Mouse (Mus musculus) limb, embryonic 14.5 days (tissue): ENCODE measurements around the gene Mcm2. TPM values are rescaled to one million over a fixed set of nuclear protein-coding genes. Genes with fewer than 3 reads are reported as not detected.

Experiments used
- ATAC-seq: fragments of 200-750 bp; cut with Nextera tagmentation; 2 replicates; pipeline ENCODE4 v1.8.0; 2017; ENCODE audit warnings: low read depth, moderate number of reproducible peaks, moderate TSS enrichment; ENCODE audit not compliant: low FRiP score
- DNase-seq: peaks from one replicate; pipeline ENCODE4 v3.0.0-alpha.2; 2015; ENCODE audit warnings: low spot score
- H3K27ac ChIP-seq: fragments of 300-500 bp; sonication (generic); replicated peaks from 2 replicates; pipeline ENCODE4 v1.5.1; 2014; ENCODE audit warnings: low read depth, mild to moderate bottlenecking, low read length, moderate library complexity, mixed read lengths
- H3K27me3 ChIP-seq: fragments of 300-500 bp; sonication (generic); 2 replicates; pipeline ENCODE4 v1.6.1; 2014; ENCODE audit warnings: low read length, mixed read lengths; ENCODE audit not compliant: control insufficient read depth, insufficient read depth
- H3K36me3 ChIP-seq: fragments of 300-500 bp; sonication (generic); 2 replicates; pipeline ENCODE4 v1.6.1; 2014; ENCODE audit warnings: mild to moderate bottlenecking, low read length, moderate library complexity, mixed read lengths; ENCODE audit not compliant: control insufficient read depth, insufficient read depth
- H3K4me1 ChIP-seq: fragments of 300-500 bp; sonication (generic); 2 replicates; pipeline ENCODE4 v1.6.1; 2014; ENCODE audit warnings: antibody characterized with exemption, low read length, mixed read lengths; ENCODE audit not compliant: control insufficient read depth, insufficient read depth
- H3K4me2 ChIP-seq: fragments of 300-500 bp; sonication (generic); replicated peaks from 2 replicates; pipeline ENCODE4 v1.6.1; 2014; ENCODE audit warnings: low read depth, mild to moderate bottlenecking, low read length, moderate library complexity; ENCODE audit not compliant: severe bottlenecking
- H3K4me3 ChIP-seq: fragments of 300-500 bp; sonication (generic); replicated peaks from 2 replicates; pipeline ENCODE4 v1.5.1; 2014; ENCODE audit warnings: low read length
- H3K9ac ChIP-seq: fragments of 300-500 bp; sonication (generic); 2 replicates; pipeline ENCODE4 v1.6.1; 2014; ENCODE audit warnings: mild to moderate bottlenecking, low read depth, low read length, moderate library complexity; ENCODE audit not compliant: severe bottlenecking
- H3K9me3 ChIP-seq: fragments of 300-500 bp; sonication (generic); 2 replicates; pipeline ENCODE4 v1.6.1; 2016; ENCODE audit warnings: low read length; ENCODE audit not compliant: control insufficient read depth
- POLR2A ChIP-seq: fragments of 200-500 bp; IDR thresholded peaks from 2 replicates; pipeline ENCODE4 v1.8.0; 2012; ENCODE audit warnings: inconsistent platforms, mild to moderate bottlenecking, moderate library complexity, borderline replicate concordance; ENCODE audit not compliant: insufficient read depth, insufficient read length; ENCODE audit errors: extremely low read depth
- WGBS: fragments of 180-500 bp; shearing (Covaris S2); extraction: QIAGEN DNeasy Blood & Tissue Kit; methylation state at CpG from one replicate; pipeline ENCODE4 v1.1.7; 2014; 5-methylcytosine and 5-hydroxymethylcytosine counted together
- polyA plus RNA-seq, 2 experiments: library from polyadenylated mRNA; depleted of rRNA in 1 of 2; stranded (reverse) in 1 of 2; unstranded in 1 of 2; fragments of >200 nt; fragmentation: Nextera tagmentation in 1 of 2; extraction: Ambion mirVana in 1 of 2; gene quantifications; 2 replicates each; pipeline versions ENCODE4 v1.2.1 to v1.2.3; 2012 to 2014

The Mcm2 gene
- polyA plus RNA-seq, 2 experiments, result 107 to 108 TPM

DNA sequence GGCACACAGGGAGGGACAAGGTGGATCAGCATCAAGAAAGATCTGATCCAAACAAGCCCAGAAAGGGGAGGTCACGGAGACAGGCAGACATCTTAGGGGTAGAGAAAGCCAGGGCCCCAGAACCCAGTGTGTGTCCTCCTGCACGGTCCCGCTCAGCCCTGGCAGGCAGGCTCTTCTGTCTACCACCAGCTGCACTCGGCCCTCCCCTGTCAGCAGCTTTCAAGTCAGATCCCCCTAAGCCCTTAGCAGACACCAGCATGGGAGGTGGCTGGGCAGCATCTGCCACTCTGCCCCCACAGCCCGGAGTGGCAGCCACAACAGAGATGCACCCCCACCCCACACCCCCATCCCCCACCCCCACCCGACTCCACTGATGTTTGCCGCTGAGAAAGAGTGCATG is 25.8 kb downstream of the Mcm2 start:
- H3K27me3 ChIP-seq, result no peaks in the 10 kb centered on the region
- H3K27ac ChIP-seq, result no peak overlapping the region
- H3K4me2 ChIP-seq, result 0 out of 2 replicates have a peak overlapping the region, but pooled peaks have one; percentile 15
- peak; percentile 20; the same call in 1 of the 2 replicates for ATAC-seq
- H3K9me3 ChIP-seq, result no peaks in the 10 kb centered on the region
- no peak for DNase-seq
- WGBS, result 24% methylated on average over 7 of the region's 7 CpGs
- TF ChIP-seq POLR2A, result no peak
- no peak overlapping the region for H3K4me3 ChIP-seq
- no peaks in the 10 kb centered on the region for H3K36me3 ChIP-seq
- peaks cover 15% of the 10 kb centered on the region; the same call in 1 of the 2 replicates for H3K4me1 ChIP-seq
- no peak overlapping the region for H3K9ac ChIP-seq

DNA sequence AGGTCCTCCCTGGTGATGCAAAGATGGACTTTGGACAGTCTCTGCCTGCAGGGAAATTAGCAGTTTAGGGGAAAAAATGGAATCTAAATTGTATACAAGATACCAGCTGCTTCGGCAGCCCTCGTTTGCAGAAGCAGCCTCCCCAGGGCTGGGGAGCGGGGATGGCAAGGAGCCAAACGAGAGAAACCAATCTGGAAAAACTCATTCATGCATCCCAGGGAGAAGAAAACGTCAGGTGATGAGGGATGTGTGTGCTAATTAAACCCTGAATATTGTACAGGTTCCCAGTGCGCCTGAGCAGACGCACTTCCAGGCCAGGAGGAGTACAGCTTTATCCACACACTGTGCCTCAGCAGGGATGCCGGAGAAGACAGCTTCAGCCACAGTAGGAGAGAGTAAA is 27.0 kb downstream of the Mcm2 start:
- no peaks in the 10 kb centered on the region for H3K36me3 ChIP-seq
- peaks cover 15% of the 10 kb centered on the region; the same call in 1 of the 2 replicates for H3K4me1 ChIP-seq
- ATAC-seq, result no peak
- H3K27ac ChIP-seq, result no peak overlapping the region
- H3K9ac ChIP-seq, result no peak overlapping the region
- peak; percentile 46 for DNase-seq
- WGBS, result 42% methylated on average over 8 of the region's 8 CpGs
- no peak overlapping the region for H3K4me3 ChIP-seq
- TF ChIP-seq POLR2A, result no peak
- H3K27me3 ChIP-seq, result no peaks in the 10 kb centered on the region
- H3K4me2 ChIP-seq, result no peak overlapping the region
- no peaks in the 10 kb centered on the region for H3K9me3 ChIP-seq

DNA sequence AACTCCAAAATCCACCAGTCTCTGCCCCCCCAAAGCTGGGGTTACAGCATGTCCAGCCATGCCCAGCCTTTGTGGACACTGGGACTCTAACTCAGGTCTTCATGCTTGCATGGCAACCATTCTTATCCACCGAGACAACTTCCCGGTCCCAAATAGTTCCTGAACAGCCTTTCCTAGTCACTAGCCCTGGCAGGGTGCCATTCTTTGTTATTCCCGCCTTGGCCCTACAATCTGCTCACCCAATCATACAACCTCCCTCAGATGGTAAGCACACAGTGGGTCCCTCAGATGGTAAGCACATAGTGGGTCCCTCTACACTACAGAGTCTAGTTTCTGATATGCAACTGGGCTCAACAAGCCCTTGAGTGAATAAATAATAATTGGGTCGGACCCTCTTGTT is 28.0 kb downstream of the Mcm2 start:
- Histone ChIP-seq H3K36me3 (no peaks in the 10 kb centered on the region), H3K27ac (no peak overlapping the region), H3K4me2 (no peak overlapping the region), H3K9ac (no peak overlapping the region), H3K27me3 (no peaks in the 10 kb centered on the region), H3K9me3 (no peaks in the 10 kb centered on the region), H3K4me3 (no peak overlapping the region), H3K4me1 (peaks cover 15% of the 10 kb centered on the region; the same call in 1 of the 2 replicates)
- no peak for TF ChIP-seq POLR2A
- 54% methylated on average over 4 of the region's 4 CpGs for WGBS
- DNase-seq, result no peak
- ATAC-seq, result no peak

DNA sequence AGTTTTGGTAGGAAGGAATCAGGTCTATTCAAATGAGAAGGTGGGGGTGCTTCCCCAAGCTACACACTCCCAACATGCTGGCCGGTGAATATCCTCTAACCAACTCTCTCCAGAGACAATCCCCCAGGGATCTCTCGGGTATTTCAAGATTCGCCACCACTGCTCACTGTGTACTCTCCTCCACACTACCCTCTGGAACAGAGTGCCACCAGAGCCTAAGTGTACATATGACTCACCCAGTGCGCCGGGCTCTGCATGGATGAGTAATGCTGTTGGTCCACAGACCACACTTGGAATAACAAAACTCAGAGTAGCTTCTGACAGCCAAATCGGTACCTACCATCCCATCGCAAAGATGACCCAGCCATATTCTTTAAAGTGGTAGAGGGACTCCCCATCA is 29.1 kb downstream of the Mcm2 start:
- Histone ChIP-seq H3K4me2 (no peak overlapping the region), H3K27me3 (no peaks in the 10 kb centered on the region), H3K36me3 (peaks cover 6% of the 10 kb centered on the region), H3K4me1 (peaks cover 15% of the 10 kb centered on the region; the same call in 1 of the 2 replicates), H3K9ac (no peak overlapping the region), H3K4me3 (no peak overlapping the region), H3K9me3 (no peaks in the 10 kb centered on the region), H3K27ac (no peak overlapping the region)
- DNase-seq (no peak), ATAC-seq (no peak)
- 88% methylated on average over 7 of the region's 7 CpGs for WGBS
- TF ChIP-seq POLR2A, result no peak

DNA sequence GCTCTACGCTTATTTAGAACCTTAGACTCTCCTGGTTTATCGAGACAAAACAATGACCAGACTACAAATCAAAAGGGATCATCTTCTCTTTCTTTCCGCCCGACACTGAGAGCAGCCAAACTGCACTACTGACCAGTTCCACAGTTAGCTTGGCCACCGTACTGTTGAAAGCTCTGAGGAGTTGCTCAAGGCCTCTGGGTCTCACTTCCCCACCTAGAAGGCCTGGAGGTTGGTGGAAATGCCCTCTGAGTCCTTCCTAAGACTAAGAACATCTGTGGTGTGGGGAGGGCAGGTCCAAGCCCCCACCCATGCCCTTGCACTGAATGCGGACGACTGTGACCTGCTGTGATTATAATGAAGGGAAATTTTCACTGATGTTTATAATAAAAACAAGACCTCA is 32.9 kb downstream of the Mcm2 start:
- Histone ChIP-seq H3K27ac (no peak overlapping the region), H3K27me3 (no peaks in the 10 kb centered on the region)
- no peak for ATAC-seq

DNA sequence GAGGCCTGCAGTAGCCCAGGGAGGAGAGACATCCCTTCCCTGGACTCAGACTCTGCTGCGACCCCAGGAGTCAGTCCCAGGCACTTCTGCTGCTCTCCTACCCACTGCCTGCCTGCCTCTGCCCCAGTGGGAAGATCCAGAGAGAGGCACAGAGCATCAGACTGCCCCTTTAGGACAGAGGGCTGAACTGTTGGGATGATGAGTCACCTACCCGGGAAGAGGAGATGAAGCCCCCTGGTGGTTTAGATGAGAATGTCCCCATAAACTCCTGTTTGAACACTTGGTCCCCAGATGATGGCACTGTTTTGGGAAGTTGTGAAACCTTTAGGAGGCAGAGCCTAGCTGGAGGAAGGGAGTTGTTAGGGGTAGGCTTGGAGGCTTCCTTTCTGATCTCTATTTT is 37.7 kb downstream of the Mcm2 start:
- Histone ChIP-seq H3K27me3 (no peaks in the 10 kb centered on the region), H3K4me1 (no peaks in the 10 kb centered on the region), H3K36me3 (peaks cover 38% of the 10 kb centered on the region), H3K27ac (no peak overlapping the region), H3K9me3 (0 out of 2 replicates have a peak, but pooled peaks cover 4% of the 10 kb centered on the region), H3K4me3 (no peak overlapping the region), H3K9ac (no peak overlapping the region), H3K4me2 (no peak overlapping the region)
- DNase-seq, result peak; percentile 46
- ATAC-seq, result no peak
- WGBS, result 30% methylated on average over 2 of the region's 2 CpGs
- TF ChIP-seq POLR2A, result no peak

More for the DNA sequence above, 32.9 kb downstream of the Mcm2 start:
- DNase-seq, result no peak
- H3K4me2 ChIP-seq, result no peak overlapping the region
- 0 out of 2 replicates have a peak, but pooled peaks cover 4% of the 10 kb centered on the region for H3K9me3 ChIP-seq
- peaks cover 36% of the 10 kb centered on the region for H3K36me3 ChIP-seq
- WGBS, result 83% methylated on average over 7 of the region's 7 CpGs
- no peak overlapping the region for H3K4me3 ChIP-seq
- no peaks in the 10 kb centered on the region for H3K4me1 ChIP-seq
- no peak for TF ChIP-seq POLR2A
- no peak overlapping the region for H3K9ac ChIP-seq
